Mouse (Mus musculus): Measurements from ENCODE around the gene Olfr1427.
A peak's percentile ranks its signal among the peaks of the same experiment; 100 is the strongest.
"Not testable (repeated sequence)": the region's sequence is repeated elsewhere in the genome, so short reads cannot be mapped to it uniquely, and the experiment has no call there.

The Olfr1427 gene

DNA sequence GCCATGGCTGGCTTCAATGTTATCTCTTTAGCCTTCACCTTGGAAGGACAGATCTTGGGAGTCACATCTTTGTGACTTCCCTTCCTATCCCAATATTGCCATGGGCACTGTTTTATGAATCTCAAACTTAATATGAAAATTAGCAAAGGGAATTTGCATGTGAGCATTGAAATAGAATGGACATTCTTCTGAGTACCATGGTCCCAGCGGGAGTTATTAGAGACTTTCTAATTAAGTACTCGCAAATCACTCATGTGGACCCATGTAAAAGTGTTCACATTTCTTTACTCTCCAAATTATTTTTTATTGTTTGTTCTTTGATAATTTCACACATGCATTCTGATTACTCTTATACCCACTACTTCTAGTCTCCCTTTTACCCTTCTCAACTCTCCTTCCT lies at the start of gene Olfr1427:
TSS of gene Olfr1427 (minus strand) at position 101 of the 400 bp plus-strand sequence.
- ATAC-seq (ENCODE audit: low TSS enrichment) = no peak

DNA sequence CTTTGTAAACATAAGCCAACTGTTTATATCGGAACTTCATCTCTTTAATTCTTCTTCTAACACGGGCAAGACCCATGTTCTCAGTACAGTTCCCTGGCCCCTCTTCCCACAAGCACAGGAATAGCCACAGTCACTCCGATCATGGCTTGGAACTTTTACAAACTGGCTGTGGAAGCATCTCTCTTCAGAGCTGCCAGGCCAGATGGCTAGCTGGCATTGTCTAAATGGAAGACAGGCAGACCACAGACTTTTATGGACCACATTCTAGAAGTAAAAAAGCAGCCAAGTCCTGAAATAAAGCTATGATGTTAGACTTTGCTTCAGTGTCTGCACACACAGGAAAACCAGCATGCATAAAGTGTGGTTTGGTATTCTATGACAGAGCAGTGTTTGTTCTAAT lies 42.3 kb upstream of the Olfr1427 start:
- ATAC-seq (ENCODE audit: low TSS enrichment) = peak; percentile 89

DNA sequence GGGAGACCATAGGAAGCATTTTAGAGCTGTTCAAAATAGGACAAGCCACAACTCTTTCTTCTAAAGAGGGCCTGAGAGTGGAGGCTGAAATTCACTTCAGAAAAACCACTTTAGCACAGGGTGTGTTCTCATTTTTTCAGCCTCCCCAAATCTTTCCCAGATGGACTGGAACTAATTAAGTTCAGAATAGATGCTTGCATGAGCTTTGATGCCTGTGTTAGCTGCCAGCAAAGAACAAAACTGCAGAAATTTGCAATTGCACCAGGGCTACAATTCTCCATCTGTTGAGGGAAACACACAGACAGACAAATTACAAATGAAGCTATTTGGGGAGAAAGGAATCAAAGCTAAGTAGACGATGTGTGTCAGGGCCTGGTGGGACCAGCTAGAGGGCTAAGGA lies 40.2 kb upstream of the Olfr1427 start:
- ATAC-seq (ENCODE audit: low TSS enrichment) = peak; percentile 94

DNA sequence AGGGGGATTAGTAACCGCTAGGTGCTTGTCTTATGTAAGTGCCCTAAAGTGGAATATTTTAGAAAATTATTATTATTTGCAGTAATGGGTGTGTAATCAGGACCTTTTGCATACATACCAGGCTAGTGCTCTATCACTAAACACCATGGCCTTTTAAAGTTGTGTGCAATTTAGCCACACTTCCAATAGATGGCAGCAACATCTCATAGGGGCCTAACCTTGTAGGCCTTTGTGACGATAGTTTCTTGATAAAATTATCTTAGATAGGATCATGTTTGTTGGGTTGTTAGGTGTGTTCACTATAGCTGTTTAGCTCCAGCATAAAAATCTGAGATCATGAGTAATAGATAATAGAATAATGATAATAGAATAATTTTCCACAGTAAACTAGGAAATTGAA lies 31.2 kb upstream of the Olfr1427 start:
- ATAC-seq (ENCODE audit: low TSS enrichment) = peak; percentile 84

DNA sequence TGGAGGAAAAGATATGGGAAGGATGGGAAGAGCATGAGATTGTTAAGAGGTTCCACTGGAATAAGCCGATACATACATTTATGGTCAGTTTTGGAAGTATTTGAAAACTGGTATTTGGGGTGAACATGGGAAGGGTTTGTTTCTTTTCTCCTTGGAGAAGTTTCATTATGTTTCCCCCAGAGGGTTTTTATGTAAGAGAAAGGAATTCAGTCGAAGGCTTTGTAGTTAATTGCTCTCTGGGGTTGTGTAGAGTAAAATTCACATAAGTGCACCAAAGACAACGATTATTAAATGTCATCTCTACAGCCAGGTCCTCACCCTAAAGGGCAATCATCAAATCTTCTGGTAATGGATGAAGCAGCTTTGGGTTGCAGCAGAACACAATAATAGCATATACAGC lies 20.0 kb upstream of the Olfr1427 start, which contains the start of gene Olfr76:
TSS of gene Olfr76 (minus strand) at position 101 of the 400 bp plus-strand sequence.
- no peak for ATAC-seq (ENCODE audit: low TSS enrichment)

DNA sequence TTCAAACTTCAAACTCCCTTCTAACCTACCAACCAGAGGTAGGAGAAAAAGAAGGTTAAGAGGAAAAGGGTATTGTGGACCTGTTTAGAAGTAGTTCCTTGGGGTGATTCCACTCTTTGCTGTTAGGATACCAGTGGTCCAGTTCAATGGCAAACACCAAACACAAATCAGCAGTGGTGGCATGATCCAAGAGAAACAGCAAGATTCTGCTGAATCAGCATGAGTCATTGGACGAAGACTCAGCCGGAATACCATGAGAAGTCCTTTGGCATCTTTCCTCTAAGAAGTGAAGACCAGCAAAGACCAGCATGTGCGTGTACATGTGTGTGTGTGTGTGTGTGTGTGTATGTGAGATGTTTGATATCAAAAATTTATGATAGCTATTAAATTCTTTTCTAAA lies 13.3 kb upstream of the Olfr1427 start:
- no peak for ATAC-seq (ENCODE audit: low TSS enrichment)

DNA sequence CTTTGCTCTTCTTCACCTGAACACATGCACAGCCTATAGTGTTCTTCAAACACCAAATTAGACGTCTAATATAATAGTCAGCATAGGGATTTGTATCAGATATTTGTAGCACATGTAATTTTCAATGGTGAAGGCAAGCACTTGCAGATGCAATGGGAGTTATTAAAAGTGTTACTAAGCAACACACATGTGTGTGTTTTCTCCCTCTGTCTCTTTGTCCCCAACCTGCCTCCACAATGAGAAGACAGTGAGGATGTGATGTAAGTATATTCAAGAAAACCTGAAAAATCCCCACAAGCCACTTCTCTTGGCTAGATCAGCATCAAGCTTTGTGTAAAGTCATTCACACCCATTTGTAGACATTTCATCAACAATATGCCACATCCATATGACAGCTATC lies 12.7 kb upstream of the Olfr1427 start, which contains the start of gene Olfr1428:
TSS of gene Olfr1428 (minus strand) at position 101 of the 400 bp plus-strand sequence.
- ATAC-seq (ENCODE audit: low TSS enrichment) = no peak

DNA sequence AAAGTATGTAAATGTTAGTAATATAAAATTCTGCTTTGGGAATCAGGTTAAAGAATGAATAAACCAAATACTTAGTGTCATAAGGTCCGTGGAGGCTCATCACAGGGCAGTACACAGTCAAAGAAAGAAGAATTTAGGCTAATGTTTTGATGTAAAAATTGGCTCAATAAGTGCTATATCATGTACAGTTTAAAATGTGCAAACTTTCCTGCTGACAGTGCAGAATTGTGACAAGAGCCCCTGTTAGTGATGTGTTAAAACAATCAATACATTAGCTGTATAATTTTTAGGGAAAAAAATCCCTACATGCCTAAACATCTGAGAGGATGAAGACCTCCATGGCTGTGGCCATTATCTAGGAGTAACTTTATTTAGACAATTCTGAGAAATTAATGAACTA lies 10.7 kb upstream of the Olfr1427 start:
- no peak for ATAC-seq (ENCODE audit: low TSS enrichment)

DNA sequence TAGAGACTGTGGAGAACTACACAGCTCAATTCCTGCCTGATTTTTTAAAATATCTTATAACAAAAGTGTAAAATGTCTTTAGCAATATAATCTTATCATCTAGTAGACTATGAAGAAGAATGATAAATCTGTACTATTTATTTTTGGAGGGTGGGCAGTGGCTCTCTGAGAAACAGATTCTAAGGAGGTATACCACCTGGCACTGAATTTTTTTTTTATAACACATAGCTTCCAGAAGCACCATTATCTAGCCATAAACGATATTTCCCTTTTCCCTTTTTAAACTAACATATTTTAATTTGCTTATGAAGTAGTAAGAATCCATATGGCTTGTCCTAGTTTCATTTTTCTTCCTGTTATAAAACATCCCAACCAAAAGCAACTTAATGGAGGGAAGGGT lies 1.4 kb upstream of the Olfr1427 start:
- ATAC-seq (ENCODE audit: low TSS enrichment) = peak; percentile 88

DNA sequence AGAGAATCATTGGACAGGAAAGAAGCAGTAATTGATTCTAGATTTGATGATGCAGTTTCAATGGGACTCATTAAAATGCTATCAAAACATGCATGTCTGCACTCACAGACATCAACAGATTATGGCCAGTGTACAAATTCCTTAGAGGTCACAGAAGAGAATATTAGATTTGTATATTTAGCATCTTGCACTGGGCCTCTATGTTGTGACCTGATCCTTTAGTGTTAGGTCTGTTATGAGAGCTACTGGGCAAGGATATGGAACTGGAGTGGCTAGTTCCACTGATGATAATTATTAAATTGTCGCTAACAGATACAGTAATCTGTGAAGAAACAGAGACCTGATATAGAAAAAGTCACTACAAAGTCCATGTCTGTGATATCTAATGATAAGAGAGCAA lies 11.2 kb downstream of the Olfr1427 start, which contains the start of gene Olfr1426:
TSS of gene Olfr1426 (minus strand) at position 101 of the 400 bp plus-strand sequence.
- no peak for ATAC-seq (ENCODE audit: low TSS enrichment)

DNA sequence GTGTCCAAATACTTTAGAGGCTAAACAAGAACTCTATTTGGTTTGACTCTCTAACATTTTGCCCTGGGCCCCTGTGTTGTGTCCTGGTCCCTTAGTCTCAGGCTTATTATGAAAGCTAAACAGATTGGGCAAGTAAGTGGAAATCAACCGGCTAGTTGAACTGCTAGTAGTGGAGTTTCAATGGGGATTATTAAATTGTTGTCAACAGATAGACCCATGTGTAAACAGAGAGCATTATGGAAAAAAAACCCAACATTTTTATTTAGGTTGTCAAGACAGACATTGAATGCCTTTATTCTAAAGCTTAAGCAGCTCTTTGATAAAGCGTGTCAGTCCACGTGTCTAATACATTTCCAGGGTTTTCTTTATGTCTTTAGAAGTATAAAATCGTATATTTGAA lies 25.5 kb downstream of the Olfr1427 start, which contains the start of gene Olfr1425:
TSS of gene Olfr1425 (minus strand) at position 101 of the 400 bp plus-strand sequence.
- not testable (repeated sequence) for ATAC-seq (ENCODE audit: low TSS enrichment)

DNA sequence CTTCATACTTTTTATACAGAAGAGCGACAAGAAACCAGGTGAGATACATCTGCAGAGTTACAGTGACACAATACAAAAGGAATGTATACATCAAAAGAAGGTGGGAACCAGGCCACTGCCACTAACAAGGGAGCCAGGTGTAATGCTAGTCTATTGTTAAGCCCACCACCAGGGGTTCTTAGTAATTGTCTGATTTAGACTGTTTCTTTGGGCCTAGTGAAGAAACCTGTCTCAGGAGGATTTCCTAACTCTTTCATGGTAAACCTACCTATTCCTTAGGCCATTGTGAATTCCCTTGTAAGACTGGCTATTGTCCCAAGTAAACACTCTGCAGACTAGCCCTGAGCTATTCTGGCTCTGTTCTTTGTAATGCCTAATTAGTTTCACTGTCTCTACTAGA lies 33.6 kb downstream of the Olfr1427 start:
- not testable (repeated sequence) for ATAC-seq (ENCODE audit: low TSS enrichment)

DNA sequence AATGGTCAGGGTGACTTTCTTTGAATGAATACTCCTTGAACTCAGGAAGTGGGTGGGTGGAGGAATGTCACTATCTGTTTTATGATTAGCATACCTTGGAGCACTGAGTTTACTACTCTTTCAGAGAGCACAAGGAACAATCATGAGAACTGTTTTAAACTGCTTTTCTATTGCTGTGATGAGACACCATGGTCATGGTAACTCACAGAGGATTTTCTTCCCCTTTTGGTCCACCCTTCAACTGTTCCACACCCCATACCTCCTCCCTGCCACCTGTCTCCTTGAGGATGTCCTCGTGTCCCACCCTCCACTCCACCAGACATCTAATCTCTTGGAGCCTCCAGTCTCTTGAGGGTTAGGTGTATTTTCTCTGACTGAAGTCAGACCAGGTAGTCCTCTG lies 35.3 kb downstream of the Olfr1427 start:
- not testable (repeated sequence) for ATAC-seq (ENCODE audit: low TSS enrichment)

DNA sequence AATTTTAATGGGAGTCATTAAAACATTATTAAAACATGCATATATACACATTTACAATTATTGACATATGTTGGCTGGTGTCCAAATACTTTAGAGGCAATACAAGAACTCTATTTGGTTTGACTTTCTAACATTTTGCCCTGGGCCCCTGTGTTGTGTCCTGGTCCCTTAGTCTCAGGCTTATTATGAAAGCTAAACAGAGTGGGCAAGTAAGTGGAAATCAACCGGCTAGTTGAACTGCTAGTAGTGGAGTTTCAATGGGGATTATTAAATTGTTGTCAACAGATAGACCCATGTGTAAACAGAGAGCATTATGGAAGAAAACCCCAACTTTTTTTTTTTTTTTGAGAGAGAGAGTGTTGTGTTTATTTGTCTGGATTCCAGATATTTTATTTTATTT lies 40.6 kb downstream of the Olfr1427 start, which contains the start of gene Olfr1424:
TSS of gene Olfr1424 (minus strand) at position 101 of the 400 bp plus-strand sequence.
- ATAC-seq (ENCODE audit: low TSS enrichment) = not testable (repeated sequence)

All from frontal cortex, adult (tissue).